Mouse (Mus musculus): ENCODE measurements around the gene Gm21425. TPM values are rescaled to one million over a fixed set of nuclear protein-coding genes. Genes with fewer than 3 reads are reported as not detected.
"Not testable (repeated sequence)": the region's sequence is repeated elsewhere in the genome, so short reads cannot be mapped to it uniquely, and the experiment has no call there.

The Gm21425 gene
- total RNA-seq (2015; ENCODE audit: low replicate concordance) (not detected in 2 replicates), total RNA-seq (2017; ENCODE audit: low replicate concordance) (not detected in 2 replicates)

DNA sequence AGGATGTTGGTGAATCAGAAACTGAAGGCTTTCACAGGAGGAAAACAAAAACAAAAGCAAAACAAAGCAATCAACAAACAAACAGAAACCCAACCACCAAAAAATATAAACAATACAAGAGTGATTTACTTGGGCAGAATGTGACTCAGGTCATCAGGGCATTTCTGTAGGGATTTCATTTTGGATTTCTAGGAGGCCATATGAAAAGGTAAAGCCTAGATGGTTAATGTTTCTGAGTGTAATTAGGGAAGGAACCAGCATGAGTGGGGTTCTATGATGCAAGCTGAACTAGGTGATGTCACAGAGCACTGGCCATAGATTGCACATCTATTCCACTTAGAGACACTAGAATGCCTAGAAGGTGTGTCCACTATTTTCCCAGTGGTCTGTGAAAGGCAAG is at the start of gene Gm21425:
Gene Gm21425, plus strand, starts transcription at position 301 of the 400 bp plus-strand sequence.
- ATAC-seq (replicated peaks; ENCODE audit: low FRiP score, poor library complexity, severe bottlenecking): not testable (repeated sequence)

DNA sequence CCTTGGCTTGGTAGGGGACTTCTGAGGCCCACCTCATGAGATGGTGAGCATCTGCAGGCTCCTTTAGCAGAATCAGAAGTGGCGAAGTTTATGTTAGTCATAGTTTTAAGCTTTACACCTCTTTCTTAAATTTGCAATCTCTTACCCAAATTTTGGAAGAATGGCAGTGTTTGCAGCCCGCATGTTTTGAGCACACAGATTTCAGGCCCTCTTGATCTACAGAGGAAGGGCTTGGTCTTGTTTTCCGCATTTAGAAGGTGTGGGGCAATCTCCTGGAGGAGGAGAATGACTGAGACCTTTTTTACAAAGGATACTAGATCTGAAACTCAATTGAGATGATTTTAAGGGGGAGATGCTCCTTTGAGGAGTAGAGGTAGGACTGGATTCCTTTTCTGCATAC is 28.4 kb upstream of the Gm21425 start, which contains the start of gene Gm21891:
Gene Gm21891, minus strand, starts transcription at position 101 of the 400 bp plus-strand sequence.
- ATAC-seq (replicated peaks; ENCODE audit: low FRiP score, poor library complexity, severe bottlenecking): not testable (repeated sequence)

Other genes starting within 250 kb of the Gm21425 start
- gene Gm20807, start 119.1 kb upstream of the Gm21425 start, total RNA-seq (2015; ENCODE audit: low replicate concordance): not detected in 2 replicates
- not detected in 2 replicates for gene Gm20807, start 119.1 kb upstream of the Gm21425 start, total RNA-seq (2017; ENCODE audit: low replicate concordance)
- not detected in 2 replicates for gene Gm21891, start 28.5 kb upstream of the Gm21425 start, total RNA-seq (2015; ENCODE audit: low replicate concordance)
- gene Gm21891, start 28.5 kb upstream of the Gm21425 start, total RNA-seq (2017; ENCODE audit: low replicate concordance): not detected in 2 replicates
- gene Gm21828, start 62.0 kb downstream of the Gm21425 start, total RNA-seq (2015; ENCODE audit: low replicate concordance): not detected in 2 replicates
- gene Gm21828, start 62.0 kb downstream of the Gm21425 start, total RNA-seq (2017; ENCODE audit: low replicate concordance): not detected in 2 replicates
- gene Gm21440, start 90.4 kb downstream of the Gm21425 start, total RNA-seq (2015; ENCODE audit: low replicate concordance): not detected in 2 replicates
- gene Gm21440, start 90.4 kb downstream of the Gm21425 start, total RNA-seq (2017; ENCODE audit: low replicate concordance): not detected in 2 replicates
- gene Gm21454, start 90.5 kb downstream of the Gm21425 start, total RNA-seq (2015; ENCODE audit: low replicate concordance): not detected in 2 replicates
- gene Gm21454, start 90.5 kb downstream of the Gm21425 start, total RNA-seq (2017; ENCODE audit: low replicate concordance): not detected in 2 replicates
- gene Gm21725, start 187.1 kb downstream of the Gm21425 start, total RNA-seq (2015; ENCODE audit: low replicate concordance): not detected in 2 replicates
- not detected in 2 replicates for gene Gm21725, start 187.1 kb downstream of the Gm21425 start, total RNA-seq (2017; ENCODE audit: low replicate concordance)

Data from erythroid progenitor cell, adult 5-6 weeks (primary cell).